Mouse (Mus musculus): ENCODE data around the gene Dnmbp.

Gene Dnmbp

GRCm38 (mm10) chr19:43878111-43879092 lies 61.6 kb downstream of the Dnmbp start:
- DNase-seq (ENCODE audit: low spot score) = no peak

DNA sequence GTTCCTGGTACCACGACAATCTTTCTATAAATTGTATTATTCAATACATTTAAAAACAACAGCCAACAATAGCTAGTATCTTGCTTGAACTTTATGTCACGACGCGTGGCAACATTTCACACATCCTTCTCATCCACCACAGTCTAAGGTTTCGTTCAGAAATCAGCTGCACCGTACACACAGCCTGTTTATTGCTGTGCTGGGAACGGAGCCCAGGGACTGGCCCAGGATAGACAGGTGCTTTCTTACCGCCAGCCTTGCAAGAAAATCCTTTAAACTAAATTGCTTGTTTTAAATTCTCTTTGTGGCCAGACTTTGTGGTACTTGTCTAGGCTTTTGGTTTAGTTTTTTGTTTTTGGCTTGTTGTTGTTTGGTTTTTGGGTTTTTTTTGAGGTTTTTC lies 62.6 kb downstream of the Dnmbp start:
- DNase-seq (ENCODE audit: low spot score) = no peak

- no peak for DNase-seq (ENCODE audit: low spot score)
Observed at GRCm38 (mm10) chr19:43875996-43876395, 64.0 kb downstream of the Dnmbp start.

GRCm38 (mm10) chr19:43874351-43874750 lies 65.6 kb downstream of the Dnmbp start:
- DNase-seq (ENCODE audit: low spot score) = no peak

DNA sequence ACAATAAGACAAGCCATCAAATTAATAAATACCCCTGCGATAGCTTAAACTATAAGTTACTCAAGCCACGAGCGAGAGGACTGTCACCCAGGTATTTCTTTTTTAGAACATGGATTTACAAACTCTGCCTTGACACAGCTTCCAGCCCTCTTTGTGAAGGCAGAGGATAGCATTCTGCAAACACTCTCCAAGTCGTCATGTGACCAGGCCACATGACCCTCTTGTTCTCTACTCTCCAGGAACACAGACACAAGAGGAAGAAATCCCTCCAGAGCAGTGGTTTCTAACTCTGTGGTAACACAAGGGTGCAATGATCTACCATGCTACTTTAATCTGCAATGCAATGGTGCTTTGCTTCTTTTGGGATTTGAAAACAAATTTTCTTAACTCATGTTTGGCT lies 69.6 kb downstream of the Dnmbp start:
- no peak for DNase-seq (ENCODE audit: low spot score)

- no peak for DNase-seq (ENCODE audit: low spot score)
Observed at GRCm38 (mm10) chr19:43857347-43857746, 82.6 kb downstream of the Dnmbp start.

- DNase-seq (ENCODE audit: low spot score) = no peak
Observed at GRCm38 (mm10) chr19:43852837-43853545, 87.0 kb downstream of the Dnmbp start.

GRCm38 (mm10) chr19:43851996-43852630 lies 87.9 kb downstream of the Dnmbp start:
- DNase-seq (ENCODE audit: low spot score) = no peak

- DNase-seq (ENCODE audit: low spot score) = no peak
Observed at GRCm38 (mm10) chr19:43850026-43850425, 90.0 kb downstream of the Dnmbp start.

DNA sequence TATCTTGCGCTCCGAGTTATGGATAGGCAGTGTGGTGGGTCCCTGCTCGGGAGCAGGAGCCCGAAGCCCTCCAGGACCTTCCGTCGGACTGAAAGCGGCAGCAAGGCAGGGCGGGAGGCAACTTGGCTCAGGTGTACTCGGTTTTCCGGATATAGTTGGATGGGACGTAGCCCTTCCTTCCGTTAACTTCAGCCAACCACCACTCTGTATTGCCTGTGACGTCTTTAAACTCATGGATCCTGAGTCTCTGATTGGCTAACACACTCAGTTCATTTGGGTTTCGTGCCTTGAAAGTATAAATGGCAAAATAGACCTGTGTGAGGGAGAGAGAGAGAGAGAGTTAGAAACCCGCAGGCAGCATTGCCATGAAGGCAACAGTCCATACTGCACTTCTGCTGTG lies 92.0 kb downstream of the Dnmbp start:
- DNase-seq (ENCODE audit: low spot score) = no peak

GRCm38 (mm10) chr19:43847056-43847455 lies 92.9 kb downstream of the Dnmbp start:
- DNase-seq (ENCODE audit: low spot score) = no peak

GRCm38 (mm10) chr19:43845331-43845908 lies 94.6 kb downstream of the Dnmbp start:
- DNase-seq (ENCODE audit: low spot score) = no peak

- no peak for DNase-seq (ENCODE audit: low spot score)
Observed at GRCm38 (mm10) chr19:43843184-43843583, 96.8 kb downstream of the Dnmbp start.

GRCm38 (mm10) chr19:43832425-43833069 lies 107.4 kb downstream of the Dnmbp start:
- peak; percentile 26 for DNase-seq (ENCODE audit: low spot score)

- no peak for DNase-seq (ENCODE audit: low spot score)
Observed at GRCm38 (mm10) chr19:43826855-43827254, 113.1 kb downstream of the Dnmbp start.

GRCm38 (mm10) chr19:43815661-43816414 lies 124.2 kb downstream of the Dnmbp start:
- peak; percentile 2 for DNase-seq (ENCODE audit: low spot score)

GRCm38 (mm10) chr19:43813315-43813714 lies 126.7 kb downstream of the Dnmbp start:
- no peak for DNase-seq (ENCODE audit: low spot score)

DNA sequence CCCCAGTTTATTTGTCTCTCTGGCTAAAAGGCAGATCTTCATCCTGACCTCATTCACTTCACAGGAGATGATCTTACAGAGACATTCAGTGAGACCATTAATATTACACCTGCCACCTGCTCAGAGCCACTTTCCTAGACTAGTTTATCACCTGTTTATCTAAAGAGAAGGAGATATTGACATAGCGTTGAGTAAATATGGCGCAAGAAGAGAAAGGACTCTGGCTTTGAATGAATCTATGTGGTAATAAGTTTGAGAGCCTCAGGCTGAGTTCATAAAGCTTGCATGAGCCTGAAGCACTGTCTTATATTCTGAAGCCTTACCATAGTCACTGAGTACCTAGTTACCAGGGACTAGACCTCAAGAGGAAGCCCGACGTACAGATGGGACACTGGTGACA lies 128.6 kb downstream of the Dnmbp start:
- DNase-seq (ENCODE audit: low spot score) = no peak

DNA sequence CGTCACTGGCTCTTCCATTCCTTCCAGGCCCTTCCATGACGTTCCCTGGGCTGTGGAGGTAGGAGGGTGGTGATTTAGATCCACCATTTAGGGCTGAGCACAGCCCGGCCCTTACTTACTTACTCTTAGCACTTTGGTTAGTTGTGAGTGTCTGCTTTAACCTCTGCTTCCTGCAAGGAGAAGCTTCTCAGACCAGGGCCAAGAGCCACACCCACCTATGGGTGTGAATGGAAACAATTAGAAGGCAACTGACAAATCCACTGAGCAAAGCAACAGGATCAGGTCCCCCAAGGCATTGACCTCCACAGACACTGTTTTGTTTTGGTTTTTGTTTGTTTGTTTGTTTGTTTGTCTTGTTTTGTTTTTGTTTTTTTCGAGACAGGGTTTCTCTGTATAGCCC lies 130.7 kb downstream of the Dnmbp start:
- no peak for DNase-seq (ENCODE audit: low spot score)

DNA sequence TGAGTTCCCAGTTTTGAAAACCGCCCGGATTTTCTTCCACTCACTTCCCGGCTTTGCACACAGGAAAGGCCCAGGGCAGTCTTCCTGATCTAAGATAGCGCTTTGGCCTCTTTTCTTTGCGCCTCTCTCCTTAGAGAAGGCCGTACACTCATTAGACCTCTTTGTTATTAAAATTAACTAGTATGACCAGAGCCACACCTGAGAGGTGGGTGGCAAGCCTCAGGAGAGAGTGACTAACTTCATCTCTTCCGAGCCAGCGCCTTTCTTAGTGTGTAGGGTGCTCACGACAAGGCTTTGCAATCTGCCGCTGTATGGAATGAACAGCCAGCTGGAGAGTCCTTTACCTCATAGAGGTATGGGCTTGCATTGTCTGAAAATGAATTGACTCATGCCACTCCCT lies 136.1 kb downstream of the Dnmbp start:
- no peak for DNase-seq (ENCODE audit: low spot score)

DNA sequence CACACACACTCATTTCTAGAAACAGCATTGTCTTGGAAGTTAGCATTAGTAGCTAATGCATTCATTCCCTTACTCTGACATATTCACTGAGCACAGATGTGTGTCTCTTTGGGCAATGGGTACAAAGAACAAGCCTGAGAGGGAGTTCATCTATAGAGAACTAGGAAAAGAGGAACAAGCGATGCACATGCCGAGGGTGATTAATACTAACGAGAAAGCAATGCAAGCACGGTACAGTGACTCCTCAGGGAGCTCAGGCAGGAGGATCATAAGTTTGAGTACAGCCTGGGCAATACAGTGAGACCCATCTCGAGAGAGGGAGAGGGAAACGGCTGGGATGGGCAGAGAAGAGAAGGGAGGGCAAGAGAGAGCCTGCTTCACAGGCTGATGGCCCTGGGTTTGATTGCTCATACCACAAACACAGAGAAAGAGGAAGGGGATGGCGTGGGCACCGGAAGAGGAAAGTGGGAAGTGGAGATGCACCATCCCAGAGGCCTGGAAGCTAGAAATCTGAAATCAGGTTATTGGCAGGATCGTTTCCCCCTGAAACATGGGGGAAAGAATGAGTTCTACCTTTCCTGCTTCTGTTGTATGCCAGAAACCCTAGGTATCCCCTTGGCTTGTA lies 138.5 kb downstream of the Dnmbp start:
- DNase-seq (ENCODE audit: low spot score) = no peak

Measured in left cerebral cortex, adult 11 months (tissue).